Mouse (Mus musculus): Measurements from ENCODE around the gene Gcnt2.
"Not testable (repeated sequence)": the region's sequence is repeated elsewhere in the genome, so short reads cannot be mapped to it uniquely, and the experiment has no call there.

Gene Gcnt2

GRCm38 (mm10) chr13:40998537-40998936 lies 139.0 kb downstream of the Gcnt2 start:
- DNase-seq (ENCODE audit: low spot score) = not testable (repeated sequence)

- DNase-seq (ENCODE audit: low spot score) = peak; percentile 71
These were observed 140.8 kb downstream of the Gcnt2 start for GRCm38 (mm10) chr13:41000140-41000925.

- peak; percentile 94 for DNase-seq (ENCODE audit: low spot score)
These were observed 141.5 kb downstream of the Gcnt2 start, which contains the start of gene Pak1ip1 for GRCm38 (mm10) chr13:41000926-41001639. TSS of gene Pak1ip1 (plus strand) at chr13:41001023.

- no peak for DNase-seq (ENCODE audit: low spot score)
These were observed 142.4 kb downstream of the Gcnt2 start for GRCm38 (mm10) chr13:41002001-41002400.

- DNase-seq (ENCODE audit: low spot score) = no peak
These were observed 146.7 kb downstream of the Gcnt2 start for GRCm38 (mm10) chr13:41006244-41006643.

DNA sequence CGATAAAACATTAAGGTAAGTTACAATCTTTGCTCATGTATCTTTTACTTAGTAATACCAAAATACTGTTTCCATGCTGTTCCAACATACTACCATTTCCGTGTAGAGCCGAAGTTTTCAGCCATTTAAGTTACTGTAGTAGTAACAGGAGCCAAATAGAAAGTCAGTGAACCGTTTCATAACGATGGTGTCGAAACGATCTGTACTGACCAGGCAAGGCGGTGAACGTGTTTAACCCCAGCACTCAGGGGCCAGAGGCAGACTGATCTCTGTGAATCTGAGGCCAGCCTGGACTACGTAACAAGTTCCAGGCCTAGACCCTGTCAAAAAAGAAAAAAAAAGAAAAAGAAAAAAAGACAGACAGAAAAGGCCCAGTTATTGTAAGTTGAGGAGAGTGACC lies 148.7 kb downstream of the Gcnt2 start:
- DNase-seq (ENCODE audit: low spot score) = no peak

DNA sequence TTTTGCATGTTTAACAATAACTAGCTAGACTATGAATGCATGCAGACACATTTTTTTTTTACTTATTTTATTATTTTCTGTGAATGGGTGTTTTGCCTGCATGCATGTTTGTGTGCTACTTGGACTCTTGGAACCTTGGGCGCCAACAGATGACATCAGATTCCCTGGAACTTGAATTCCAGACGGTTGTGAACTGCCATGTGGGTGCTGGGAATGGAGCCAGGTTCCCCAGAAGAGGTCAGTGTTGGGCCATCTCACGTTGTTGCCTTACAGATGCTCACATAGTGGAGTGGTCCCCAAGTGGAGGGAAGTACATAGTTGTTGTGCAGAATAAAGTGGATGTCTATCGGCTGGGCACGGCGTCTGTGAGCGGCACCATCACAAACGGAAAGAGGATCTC lies 149.4 kb downstream of the Gcnt2 start:
- DNase-seq (ENCODE audit: low spot score) = peak; percentile 33

All from adipocyte (in vitro differentiated cells).